Mouse (Mus musculus): ENCODE measurements around the gene Spdye4a.

GRCm38 (mm10) chr5:143272108-143272507, 45.4 kb upstream of the Spdye4a start:
- TF ChIP-seq FLI1 (IDR thresholded peaks at IDR 0.05; ENCODE audit: low read length) (no peak), GATA1 (IDR thresholded peaks at IDR 0.05; ENCODE audit: borderline replicate concordance, low read length) (no peak)
